Mouse (Mus musculus) kidney, adult 18-20 months (tissue): ENCODE measurements around the gene Mast4.

ENCODE experiments used
- DNase-seq: peaks from one replicate; pipeline ENCODE4 v3.0.0; 2021

The Mast4 gene

GRCm38 (mm10) chr13:103037466-103037865 lies 296.8 kb downstream of the Mast4 start:
- DNase-seq, result peak; percentile 29

GRCm38 (mm10) chr13:103029377-103029776 lies 304.9 kb downstream of the Mast4 start:
- DNase-seq, result no peak

GRCm38 (mm10) chr13:103027456-103028078 lies 306.7 kb downstream of the Mast4 start:
- DNase-seq, result no peak

GRCm38 (mm10) chr13:103025461-103025860 lies 308.8 kb downstream of the Mast4 start:
- no peak for DNase-seq

GRCm38 (mm10) chr13:103018481-103018880 lies 315.8 kb downstream of the Mast4 start:
- DNase-seq, result no peak

- DNase-seq, result no peak
Measured at GRCm38 (mm10) chr13:103017661-103018060, 316.6 kb downstream of the Mast4 start.

GRCm38 (mm10) chr13:103015131-103015750 lies 319.1 kb downstream of the Mast4 start:
- DNase-seq, result no peak

- no peak for DNase-seq
Measured at GRCm38 (mm10) chr13:103014631-103015030, 319.7 kb downstream of the Mast4 start.

- DNase-seq, result no peak
Measured at GRCm38 (mm10) chr13:103014222-103014621, 320.1 kb downstream of the Mast4 start.

GRCm38 (mm10) chr13:103005227-103005626 lies 329.1 kb downstream of the Mast4 start:
- no peak for DNase-seq

GRCm38 (mm10) chr13:103001831-103002230 lies 332.5 kb downstream of the Mast4 start:
- no peak for DNase-seq

- DNase-seq, result no peak
Measured at GRCm38 (mm10) chr13:103000891-103001290, 333.4 kb downstream of the Mast4 start.

- no peak for DNase-seq
Measured at GRCm38 (mm10) chr13:102994098-102994497, 340.2 kb downstream of the Mast4 start.

- no peak for DNase-seq
Measured at GRCm38 (mm10) chr13:102992680-102993423, 341.4 kb downstream of the Mast4 start.

GRCm38 (mm10) chr13:102991928-102992327 lies 342.4 kb downstream of the Mast4 start:
- no peak for DNase-seq

- DNase-seq, result no peak
Measured at GRCm38 (mm10) chr13:102991196-102991595, 343.1 kb downstream of the Mast4 start.

GRCm38 (mm10) chr13:102990085-102990484 lies 344.2 kb downstream of the Mast4 start:
- no peak for DNase-seq

- DNase-seq, result no peak
Measured at GRCm38 (mm10) chr13:102989616-102990015, 344.7 kb downstream of the Mast4 start.

- DNase-seq, result no peak
Measured at GRCm38 (mm10) chr13:102988976-102989375, 345.3 kb downstream of the Mast4 start.

GRCm38 (mm10) chr13:102988251-102988895 lies 345.9 kb downstream of the Mast4 start:
- DNase-seq, result peak; percentile 13

- no peak for DNase-seq
Measured at GRCm38 (mm10) chr13:102984550-102984949, 349.7 kb downstream of the Mast4 start.

- DNase-seq, result no peak
Measured at GRCm38 (mm10) chr13:102973853-102974252, 360.4 kb downstream of the Mast4 start.

- no peak for DNase-seq
Measured at GRCm38 (mm10) chr13:102963471-102963870, 370.8 kb downstream of the Mast4 start.
